Mouse (Mus musculus) R1 (cell line): ENCODE measurements at regions not wholly inside any gene's neighbourhood (a gene's known extent, or its start where the extent isn't known, plus 50 kb on each side); places are given as distances from the start of the nearest gene placed in this dataset.

ENCODE experiments used
- DNase-seq: peaks from one replicate; pipeline ENCODE4 v3.0.0-alpha.2; 2018; ENCODE audit warnings: low read depth, low spot score

DNA sequence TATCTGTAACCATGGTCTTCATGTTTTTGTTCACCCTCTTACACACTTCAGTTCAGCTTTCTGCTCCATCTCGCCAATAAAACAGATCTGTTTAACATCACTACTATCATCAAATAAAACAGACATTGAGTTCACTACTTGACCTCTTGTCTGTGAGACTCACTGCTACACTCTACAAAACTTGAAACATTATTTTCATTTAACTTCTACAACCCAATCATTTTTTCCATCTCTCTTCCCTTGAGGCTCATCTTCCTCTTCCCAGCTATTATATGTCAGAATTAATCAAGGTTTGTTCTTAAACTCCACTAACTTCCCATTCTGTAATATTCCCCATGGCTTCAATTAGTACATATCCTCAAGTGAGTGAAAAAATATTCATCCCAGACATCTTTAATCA is 450.7 kb upstream of the Gm28269 start:
- DNase-seq = no peak

DNA sequence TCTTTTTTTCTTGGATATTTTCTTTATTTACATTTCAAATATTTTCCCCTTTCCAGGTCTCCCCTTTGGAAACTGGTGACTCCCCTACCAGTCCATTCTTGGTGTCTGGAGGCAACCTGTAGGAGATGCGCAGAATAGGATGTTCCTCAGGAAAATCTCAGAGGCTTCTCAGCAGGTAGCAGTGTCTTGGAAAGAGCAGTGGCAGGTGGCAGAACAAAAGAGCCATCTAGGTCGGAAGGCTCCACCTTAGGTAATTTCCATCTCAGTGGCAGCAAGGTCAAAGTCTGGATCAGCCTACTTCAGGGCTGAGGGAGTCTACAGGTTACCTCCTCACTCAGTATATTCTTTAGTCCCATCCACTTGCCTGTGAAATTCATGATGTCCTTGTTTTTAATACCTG is 409.5 kb upstream of the Gm28269 start:
- peak; percentile 74 for DNase-seq
